28 mouse cellular contexts compared by ENCODE assay signal in genomic region chr6:140747591-140747990, GRCm38 (mm10). TPM values are rescaled to one million over a fixed set of nuclear protein-coding genes. Genes with fewer than 3 reads are reported as not detected.
"Had no signal": no experiment of that assay in that cellular context is flagged by ENCODE, and none has a peak within 500 bp of the region (broad histone marks: within the 10 kb centered on the region; RNA-seq: fewer than 3 reads in every experiment).

No protein-coding gene starts in this region.

- H3K4me1 ChIP-seq: liver, embryonic 12.5 days; liver, embryonic 15.5 days; lung, embryonic 15.5 days; megakaryocyte, embryonic 14.5 days; midbrain, embryonic 10.5 days; midbrain, embryonic 13.5 days; neural tube, embryonic 13.5 days; stomach, embryonic 15.5 days had no signal

- ATAC-seq: inflammation-experienced regulatory T-cells, adult 6 months; intestine, embryonic 16.5 days; liver, embryonic 12.5 days; midbrain, embryonic 13.5 days; midbrain, embryonic 16.5 days had no signal

- H3K9ac ChIP-seq: liver, embryonic 12.5 days; liver, embryonic 15.5 days; lung, embryonic 15.5 days; midbrain, embryonic 13.5 days; neural tube, embryonic 13.5 days; stomach, embryonic 15.5 days had no signal

- H3K4me2 ChIP-seq: liver, embryonic 12.5 days; liver, embryonic 15.5 days; lung, embryonic 15.5 days; midbrain, embryonic 13.5 days; neural tube, embryonic 13.5 days; stomach, embryonic 15.5 days had no signal

- H3K9me3 ChIP-seq: liver, embryonic 12.5 days; liver, embryonic 15.5 days; megakaryocyte, embryonic 14.5 days; midbrain, embryonic 10.5 days; neural tube, embryonic 13.5 days; stomach, embryonic 15.5 days had no signal

- H3K27me3 ChIP-seq: liver, embryonic 12.5 days; liver, embryonic 15.5 days; lung, embryonic 15.5 days; megakaryocyte, embryonic 14.5 days; midbrain, embryonic 13.5 days; neural tube, embryonic 13.5 days; stomach, embryonic 15.5 days had no signal

- DNase-seq: kidney, postnatal 14 days; lung, adult 18-20 months; lung, postnatal 10 days; lung, postnatal 36 days; retina, postnatal 1 day; right cerebral cortex, postnatal 25 days; spleen, adult 18-20 months; thymus, postnatal 25 days had no signal

- H3K27ac ChIP-seq: liver, embryonic 12.5 days; liver, embryonic 15.5 days; lung, embryonic 15.5 days; midbrain, embryonic 10.5 days; midbrain, embryonic 13.5 days; neural tube, embryonic 13.5 days; stomach, embryonic 15.5 days had no signal

- H3K4me3 ChIP-seq: liver, embryonic 12.5 days; liver, embryonic 15.5 days; lung, embryonic 15.5 days; megakaryocyte, embryonic 14.5 days; midbrain, embryonic 10.5 days; midbrain, embryonic 13.5 days; myocyte; neural tube, embryonic 13.5 days; stomach, embryonic 15.5 days had no signal

- H3K36me3 ChIP-seq: liver, embryonic 12.5 days; liver, embryonic 15.5 days; lung, embryonic 15.5 days; midbrain, embryonic 10.5 days; midbrain, embryonic 13.5 days; neural tube, embryonic 13.5 days; stomach, embryonic 15.5 days had no signal

RNA-seq across cellular contexts. Expression of gene Gm11077, which starts 18.5 kb away (rescaled TPM):
- total RNA-seq: layer of hippocampus, adult 18-20 months; layer of hippocampus, postnatal 14 days; left cerebral cortex, postnatal 25 days; monocyte, adult 5-6 weeks; neutrophil, adult 5-6 weeks had no signal
- polyA plus RNA-seq: inflammation-experienced regulatory T-cells, adult 6 months; intestine, embryonic 16.5 days; limb, embryonic 11.5 days; limb, embryonic 14.5 days; liver, embryonic 12.5 days; liver, embryonic 15.5 days; lung, embryonic 15.5 days; midbrain, embryonic 10.5 days; midbrain, embryonic 13.5 days; midbrain, embryonic 16.5 days; myocyte; neural tube, embryonic 13.5 days; stomach, embryonic 15.5 days; thymus, postnatal 0 days had no signal
